Mouse (Mus musculus): ENCODE data around the gene Faf1. TPM values are rescaled to one million over a fixed set of nuclear protein-coding genes. Genes with fewer than 3 reads are reported as not detected.
A peak's percentile ranks its signal among the peaks of the same experiment; 100 is the strongest.

Gene Faf1
- total and polyA plus RNA-seq, 3 experiments, result 34.9 to 52.8 (median 38.2) TPM

- Histone ChIP-seq H3K27me3 (replicated peaks) (no peaks in the 10 kb centered on the region), H3K79me2 (replicated peaks; ENCODE audit: control insufficient read depth, extremely low read depth, insufficient read depth, poor library complexity, severe bottlenecking) (no peaks in the 10 kb centered on the region), H3K9ac (ENCODE audit: insufficient read depth, low read depth) (no peak overlapping the region), H3K4me1 (ENCODE audit: control insufficient read depth in 1 of 2, insufficient read depth in 2 of 2) (peaks cover 0 to 2% of the 10 kb centered on the region in 2 experiments; a peak in 1 of 4 replicates), H3K36me3 (replicated peaks in 1 of 2; ENCODE audit: control insufficient read depth in 1 of 2, insufficient read depth in 1 of 2, low read length in 1 of 2) (peaks cover 0 to 33% of the 10 kb centered on the region in 2 experiments), H3K4me2 (ENCODE audit: insufficient read depth, low read depth, poor library complexity, severe bottlenecking) (no peak overlapping the region), H3K4me3 (replicated peaks in 1 of 3; ENCODE audit: low read depth in 2 of 3, low read length in 2 of 3, poor library complexity in 1 of 3) (no peak overlapping the region), H3K27ac (ENCODE audit: insufficient read depth, low read depth) (no peak overlapping the region), H3K9me3 (replicated peaks; ENCODE audit: low read length) (no peaks in the 10 kb centered on the region)
- DNase-seq (ENCODE audit: extremely low read depth), result no peak
- TF ChIP-seq ELF1 (IDR thresholded peaks at IDR 0.05; ENCODE audit: low read depth, low read length) (no peak), SMC3 (IDR thresholded peaks at IDR 0.05; ENCODE audit: low read depth, low read length) (no peak), KAT2A (IDR thresholded peaks at IDR 0.05; ENCODE audit: insufficient replicate concordance, low read length) (no peak), JUN (IDR thresholded peaks at IDR 0.05; ENCODE audit: insufficient read depth, low read depth, low read length) (no peak), RAD21 (IDR thresholded peaks at IDR 0.05; ENCODE audit: low read depth, low read length) (no peak), USF1 (IDR thresholded peaks at IDR 0.05; ENCODE audit: low read depth, low read length) (no peak), ZKSCAN1 (IDR thresholded peaks at IDR 0.05; ENCODE audit: borderline replicate concordance, low read depth, low read length) (no peak), PAX5 (IDR thresholded peaks at IDR 0.05; ENCODE audit: low read length) (no peak), TBP (conservative IDR thresholded peaks at IDR 0.05; ENCODE audit: low read depth, low read length) (no peak)
- dilution Hi-C loops (cut with MboI; ENCODE audit: extremely low pct_ligation_motif_present, extremely low pct_unique_long_range_greater_than_20kb, low sequenced_read_pairs) (no loop called here), in situ Hi-C loops (cut with MboI; ENCODE audit: low pct_ligation_motif_present, low pct_unique_long_range_greater_than_20kb, low sequenced_read_pairs) (no loop called here)
Measured at GRCm38 (mm10) chr4:109953509-109953908, 277.1 kb downstream of the Faf1 start.

- H3K9me3 ChIP-seq (replicated peaks; ENCODE audit: low read length), result no peaks in the 10 kb centered on the region
- dilution Hi-C loops (cut with MboI; ENCODE audit: extremely low pct_ligation_motif_present, extremely low pct_unique_long_range_greater_than_20kb, low sequenced_read_pairs) (no loop called here), in situ Hi-C loops (cut with MboI; ENCODE audit: low pct_ligation_motif_present, low pct_unique_long_range_greater_than_20kb, low sequenced_read_pairs) (no loop called here)
- H3K9ac ChIP-seq (ENCODE audit: insufficient read depth, low read depth), result no peak overlapping the region
- peak; percentile 71 for DNase-seq (ENCODE audit: extremely low read depth)
- no peak overlapping the region for H3K4me2 ChIP-seq (ENCODE audit: insufficient read depth, low read depth, poor library complexity, severe bottlenecking)
- H3K79me2 ChIP-seq (replicated peaks; ENCODE audit: control insufficient read depth, extremely low read depth, insufficient read depth, poor library complexity, severe bottlenecking), result no peaks in the 10 kb centered on the region
- no peaks in the 10 kb centered on the region for H3K27me3 ChIP-seq (replicated peaks)
- H3K4me1 ChIP-seq (ENCODE audit: control insufficient read depth in 1 of 2, insufficient read depth in 2 of 2), result peaks cover 5 to 22% of the 10 kb centered on the region in 2 experiments
- H3K4me3 ChIP-seq (replicated peaks in 1 of 3; ENCODE audit: low read depth in 2 of 3, low read length in 2 of 3, poor library complexity in 1 of 3), result no peak overlapping the region
- TF ChIP-seq MXI1 (IDR thresholded peaks at IDR 0.05; ENCODE audit: low read depth, low read length) (no peak), ZNF384 (IDR thresholded peaks at IDR 0.05; ENCODE audit: low read depth, low read length) (no peak), IRF4 (IDR thresholded peaks at IDR 0.05; ENCODE audit: low read depth, low read length) (peak; percentile 80), UBTF (IDR thresholded peaks at IDR 0.05; ENCODE audit: low read depth, low read length) (no peak), EP300 (IDR thresholded peaks at IDR 0.05; ENCODE audit: low read length) (0 out of 2 replicates have a peak, but pooled peaks have one; percentile 19), MEF2A (IDR thresholded peaks at IDR 0.05; ENCODE audit: borderline replicate concordance, low read depth, low read length) (peak; percentile 62; the same call in 1 of the 2 replicates)
- peaks cover 19 to 45% of the 10 kb centered on the region in 2 experiments for H3K36me3 ChIP-seq (replicated peaks in 1 of 2; ENCODE audit: control insufficient read depth in 1 of 2, insufficient read depth in 1 of 2, low read length in 1 of 2)
- no peak overlapping the region for H3K27ac ChIP-seq (ENCODE audit: insufficient read depth, low read depth)
Measured at GRCm38 (mm10) chr4:109960201-109960935, 284.0 kb downstream of the Faf1 start.
